Mouse (Mus musculus) stomach, postnatal 0 days (tissue): ENCODE data around the gene Cryaa. TPM values are rescaled to one million over a fixed set of nuclear protein-coding genes. Genes with fewer than 3 reads are reported as not detected.

Source experiments
- ATAC-seq: fragments of 200-750 bp; cut with Nextera tagmentation; 2 replicates; pipeline ENCODE4 v1.8.0; 2017; ENCODE audit not compliant: low FRiP score, low TSS enrichment
- DNase-seq: peaks from one replicate; pipeline ENCODE4 v3.0.0-alpha.2; 2016; ENCODE audit warnings: low spot score
- H3K27ac ChIP-seq: fragments of 300-500 bp; sonication (generic); replicated peaks from 2 replicates; pipeline ENCODE4 v1.5.1; 2014; ENCODE audit warnings: mild to moderate bottlenecking, control low read depth
- H3K27me3 ChIP-seq: fragments of 300-500 bp; sonication (generic); 2 replicates; pipeline ENCODE4 v1.6.1; 2014; ENCODE audit warnings: low read length; ENCODE audit not compliant: control insufficient read depth, insufficient read depth
- H3K36me3 ChIP-seq: fragments of 300-500 bp; sonication (generic); 2 replicates; pipeline ENCODE4 v1.6.1; 2014; ENCODE audit warnings: low read length, mixed read lengths; ENCODE audit not compliant: control insufficient read depth, insufficient read depth
- H3K4me1 ChIP-seq: fragments of 300-500 bp; sonication (generic); replicated peaks from 2 replicates; pipeline ENCODE4 v1.6.1; 2014; ENCODE audit warnings: antibody characterized with exemption; ENCODE audit not compliant: control insufficient read depth, insufficient read depth
- H3K4me2 ChIP-seq: fragments of 300-500 bp; sonication (generic); replicated peaks from 2 replicates; pipeline ENCODE4 v1.6.1; 2014; ENCODE audit warnings: low read depth, mild to moderate bottlenecking, control low read depth, moderate library complexity
- H3K4me3 ChIP-seq: fragments of 300-500 bp; sonication (generic); 2 replicates; pipeline ENCODE4 v1.5.1; 2014; ENCODE audit warnings: low read depth, low read length, control low read depth
- H3K9ac ChIP-seq: fragments of 300-500 bp; sonication (generic); 2 replicates; pipeline ENCODE4 v1.6.1; 2014; ENCODE audit warnings: mild to moderate bottlenecking, low read length, control low read depth, mixed read lengths
- H3K9me3 ChIP-seq: fragments of 300-500 bp; sonication (generic); 2 replicates; pipeline ENCODE4 v1.6.1; 2016; ENCODE audit warnings: low read length; ENCODE audit not compliant: control insufficient read depth
- CTCF ChIP-seq: IDR thresholded peaks from 2 replicates; pipeline ENCODE4 v1.5.1; 2016; ENCODE audit warnings: antibody characterized with exemption, low read depth, mild to moderate bottlenecking, moderate library complexity
- EP300 ChIP-seq: optimal IDR thresholded peaks from 2 replicates; pipeline ENCODE3; 2016; ENCODE audit warnings: antibody characterized with exemption
- WGBS: fragments of 180-500 bp; shearing (Covaris S2); extraction: QIAGEN DNeasy Blood & Tissue Kit; methylation state at CpG from one replicate; pipeline ENCODE4 v1.1.7; 2014; 5-methylcytosine and 5-hydroxymethylcytosine counted together
- polyA plus RNA-seq: library from polyadenylated mRNA; unstranded; fragments of >200 nt; fragmentation: Nextera tagmentation; extraction: Ambion mirVana; gene quantifications from 2 replicates; pipeline ENCODE4 v1.2.1, GENCODE M21; 2015

The Cryaa gene
- polyA plus RNA-seq, 1 experiment from 2014 or later, result 0.12 TPM

GRCm38 (mm10) chr17:31721637-31722036 is 44.0 kb downstream of the Cryaa start:
- Histone ChIP-seq H3K9ac (no peak overlapping the region), H3K27me3 (no peaks in the 10 kb centered on the region), H3K9me3 (no peaks in the 10 kb centered on the region), H3K4me1 (no peaks in the 10 kb centered on the region; the same call in 1 of the 2 replicates), H3K36me3 (no peaks in the 10 kb centered on the region), H3K27ac (no peak overlapping the region), H3K4me3 (no peak overlapping the region), H3K4me2 (no peak overlapping the region)
- 75% methylated on average over 6 of the region's 6 CpGs for WGBS
- ATAC-seq (no peak), DNase-seq (no peak)
- no peak for TF ChIP-seq CTCF
- no peak for TF ChIP-seq EP300

- H3K4me1 ChIP-seq, result no peaks in the 10 kb centered on the region; the same call in 1 of the 2 replicates
- no peak for TF ChIP-seq EP300
- H3K27ac ChIP-seq, result peak overlapping the region; percentile 40
- H3K9me3 ChIP-seq, result no peaks in the 10 kb centered on the region
- H3K9ac ChIP-seq, result no peak overlapping the region
- no peak overlapping the region for H3K4me2 ChIP-seq
- DNase-seq (no peak), ATAC-seq (no peak)
- no peaks in the 10 kb centered on the region for H3K36me3 ChIP-seq
- WGBS, result 38% methylated on average over 6 of the region's 6 CpGs
- H3K27me3 ChIP-seq, result no peaks in the 10 kb centered on the region
- no peak overlapping the region for H3K4me3 ChIP-seq
Observed at GRCm38 (mm10) chr17:31725366-31725765, 47.8 kb downstream of the Cryaa start.

GRCm38 (mm10) chr17:31726216-31726615 is 48.6 kb downstream of the Cryaa start:
- Histone ChIP-seq H3K4me2 (no peak overlapping the region), H3K27ac (no peak overlapping the region), H3K4me1 (no peaks in the 10 kb centered on the region; the same call in 1 of the 2 replicates), H3K27me3 (no peaks in the 10 kb centered on the region), H3K4me3 (no peak overlapping the region), H3K36me3 (no peaks in the 10 kb centered on the region), H3K9ac (no peak overlapping the region), H3K9me3 (no peaks in the 10 kb centered on the region)
- no peak for ATAC-seq
- 92% methylated on average over 5 of the region's 5 CpGs for WGBS
- DNase-seq, result no peak
- no peak for TF ChIP-seq EP300
- no peak for TF ChIP-seq CTCF

- Histone ChIP-seq H3K27me3 (no peaks in the 10 kb centered on the region), H3K9ac (no peak overlapping the region), H3K36me3 (no peaks in the 10 kb centered on the region), H3K9me3 (no peaks in the 10 kb centered on the region), H3K4me2 (no peak overlapping the region), H3K4me3 (no peak overlapping the region), H3K27ac (peak overlapping the region; percentile 13), H3K4me1 (no peaks in the 10 kb centered on the region; the same call in 1 of the 2 replicates)
- DNase-seq, result no peak
- TF ChIP-seq EP300, result no peak
- TF ChIP-seq CTCF, result no peak
- no peak for ATAC-seq
- WGBS, result 44% methylated on average over 4 of the region's 4 CpGs
Observed at GRCm38 (mm10) chr17:31727230-31727629, 49.6 kb downstream of the Cryaa start.

- no peaks in the 10 kb centered on the region for H3K9me3 ChIP-seq
- TF ChIP-seq CTCF, result no peak
- TF ChIP-seq EP300, result no peak
- no peak overlapping the region for H3K4me3 ChIP-seq
- ATAC-seq, result no peak
- DNase-seq, result no peak
- H3K4me1 ChIP-seq, result no peaks in the 10 kb centered on the region; the same call in 1 of the 2 replicates
- no peaks in the 10 kb centered on the region for H3K36me3 ChIP-seq
- no peaks in the 10 kb centered on the region for H3K27me3 ChIP-seq
- H3K9ac ChIP-seq, result no peak overlapping the region
- no peak overlapping the region for H3K4me2 ChIP-seq
- WGBS, result 65% methylated on average over 4 of the region's 4 CpGs
- H3K27ac ChIP-seq, result peak overlapping the region; percentile 49; the same call in 1 of the 2 replicates
Observed at GRCm38 (mm10) chr17:31728043-31728442, 50.4 kb downstream of the Cryaa start.

GRCm38 (mm10) chr17:31728968-31729501 is 51.4 kb downstream of the Cryaa start:
- 41% methylated on average over 7 of the region's 7 CpGs for WGBS
- no peak overlapping the region for H3K4me3 ChIP-seq
- H3K36me3 ChIP-seq, result no peaks in the 10 kb centered on the region
- H3K4me2 ChIP-seq, result no peak overlapping the region
- TF ChIP-seq CTCF (peak; percentile 71), EP300 (peak; percentile 63)
- ATAC-seq (peak; percentile 89), DNase-seq (peak; percentile 82)
- no peak overlapping the region for H3K9ac ChIP-seq
- no peaks in the 10 kb centered on the region for H3K27me3 ChIP-seq
- H3K9me3 ChIP-seq, result no peaks in the 10 kb centered on the region
- H3K4me1 ChIP-seq, result no peaks in the 10 kb centered on the region; the same call in 1 of the 2 replicates
- H3K27ac ChIP-seq, result peak overlapping the region; percentile 59
